Mouse (Mus musculus): ENCODE measurements at regions not wholly inside any gene's neighbourhood (a gene's known extent, or its start where the extent isn't known, plus 50 kb on each side); places are given as distances from the start of the nearest gene placed in this dataset.

GRCm38 (mm10) chr1:185103803-185104202 lies 100.1 kb upstream of the Rab3gap2 start:
- Histone ChIP-seq H3K4me1 (ENCODE audit: control insufficient read depth in 1 of 2, insufficient read depth in 2 of 2) (no peaks in the 10 kb centered on the region), H3K4me2 (ENCODE audit: insufficient read depth, low read depth, poor library complexity, severe bottlenecking) (no peak overlapping the region), H3K79me2 (replicated peaks; ENCODE audit: control insufficient read depth, extremely low read depth, insufficient read depth, poor library complexity, severe bottlenecking) (no peaks in the 10 kb centered on the region), H3K36me3 (replicated peaks in 1 of 2; ENCODE audit: control insufficient read depth in 1 of 2, insufficient read depth in 1 of 2, low read length in 1 of 2) (no peaks in the 10 kb centered on the region), H3K4me3 (replicated peaks in 1 of 3; ENCODE audit: low read depth in 2 of 3, low read length in 2 of 3, poor library complexity in 1 of 3) (no peak overlapping the region), H3K27ac (ENCODE audit: insufficient read depth, low read depth) (no peak overlapping the region), H3K9me3 (replicated peaks; ENCODE audit: low read length) (no peaks in the 10 kb centered on the region), H3K9ac (ENCODE audit: insufficient read depth, low read depth) (no peak overlapping the region), H3K27me3 (replicated peaks) (no peaks in the 10 kb centered on the region)
- in situ Hi-C loops (cut with MboI; ENCODE audit: low pct_ligation_motif_present, low pct_unique_long_range_greater_than_20kb, low sequenced_read_pairs) = no loop called here
- no peak for DNase-seq (ENCODE audit: extremely low read depth)
- TF ChIP-seq MAX (IDR thresholded peaks at IDR 0.05; ENCODE audit: low read length) (no peak), TBP (conservative IDR thresholded peaks at IDR 0.05; ENCODE audit: low read depth, low read length) (no peak), ZC3H11A (IDR thresholded peaks at IDR 0.05; ENCODE audit: low read depth, low read length) (no peak), UBTF (IDR thresholded peaks at IDR 0.05; ENCODE audit: low read depth, low read length) (no peak), KAT2A (IDR thresholded peaks at IDR 0.05; ENCODE audit: insufficient replicate concordance, low read length) (no peak), NELFE (IDR thresholded peaks at IDR 0.05; ENCODE audit: low read depth, low read length) (no peak), POLR2AphosphoS2 (IDR thresholded peaks at IDR 0.05; ENCODE audit: low read depth, low read length) (no peak), EP300 (IDR thresholded peaks at IDR 0.05; ENCODE audit: low read length) (no peak), USF2 (conservative IDR thresholded peaks at IDR 0.05; ENCODE audit: low read depth, low read length) (no peak), ZNF384 (IDR thresholded peaks at IDR 0.05; ENCODE audit: low read depth, low read length) (no peak), POLR2A (IDR thresholded peaks at IDR 0.05; ENCODE audit: low read depth, low read length) (no peak), MAFK (IDR thresholded peaks at IDR 0.05; ENCODE audit: insufficient replicate concordance, low read length) (no peak), SMC3 (IDR thresholded peaks at IDR 0.05; ENCODE audit: low read depth, low read length) (no peak)
- dilution Hi-C loops (cut with MboI; ENCODE audit: extremely low pct_ligation_motif_present, extremely low pct_unique_long_range_greater_than_20kb, low sequenced_read_pairs) = no loop called here

DNA sequence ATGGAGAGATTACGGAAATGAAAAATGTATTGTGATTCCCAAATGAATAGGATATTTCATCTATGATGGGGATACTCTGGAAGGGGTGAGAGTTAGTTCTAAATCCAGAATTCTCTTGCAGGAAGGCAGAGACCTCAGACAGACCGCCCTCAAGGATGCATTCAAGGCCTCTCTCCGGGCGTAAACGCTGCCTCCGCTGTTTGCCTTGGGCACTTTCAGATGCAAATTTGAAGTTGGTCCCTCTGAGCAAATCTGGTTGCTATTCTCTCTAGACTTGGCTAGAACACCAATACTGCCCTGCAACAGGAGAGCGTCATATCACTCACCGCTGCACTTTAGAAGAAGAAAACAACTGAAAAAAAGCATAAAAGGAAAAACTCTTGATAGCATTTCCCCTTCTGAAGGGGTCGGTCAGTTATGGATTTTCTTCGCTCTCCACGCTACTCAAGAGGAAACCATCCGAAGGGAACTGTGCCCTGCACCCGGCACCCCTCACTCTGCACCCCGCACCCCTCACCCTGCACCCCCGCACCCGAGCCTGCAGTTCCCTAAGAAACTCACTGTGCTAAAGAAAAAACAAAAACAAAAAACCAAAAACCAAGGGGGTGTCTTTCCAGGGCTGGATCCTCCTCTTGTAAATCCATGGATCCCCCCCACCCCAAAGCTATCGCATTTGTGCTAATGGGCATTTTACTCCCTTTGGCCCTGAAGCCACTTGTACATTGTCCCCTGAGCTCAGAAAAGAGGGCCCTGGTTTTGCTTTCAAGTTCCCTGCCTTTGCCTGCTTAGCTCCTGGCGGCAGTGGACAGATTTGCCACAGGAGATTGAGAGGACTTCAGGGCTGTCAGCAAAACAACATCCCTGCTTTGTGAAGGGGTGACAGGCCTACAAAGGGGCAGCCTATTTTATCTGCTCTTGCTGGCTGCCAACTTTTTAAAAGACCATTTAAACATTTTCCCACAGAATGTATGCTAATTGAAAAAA lies 99.9 kb upstream of the Mark1 start:
- in situ Hi-C loops (cut with MboI; ENCODE audit: low pct_ligation_motif_present, low pct_unique_long_range_greater_than_20kb, low sequenced_read_pairs) (no loop called here), dilution Hi-C loops (cut with MboI; ENCODE audit: extremely low pct_ligation_motif_present, extremely low pct_unique_long_range_greater_than_20kb, low sequenced_read_pairs) (no loop called here)
- no peaks in the 10 kb centered on the region for H3K36me3 ChIP-seq (replicated peaks in 1 of 2; ENCODE audit: control insufficient read depth in 1 of 2, insufficient read depth in 1 of 2, low read length in 1 of 2)
- H3K9ac ChIP-seq (ENCODE audit: insufficient read depth, low read depth) = no peak overlapping the region
- no peak overlapping the region for H3K27ac ChIP-seq (ENCODE audit: insufficient read depth, low read depth)
- TF ChIP-seq IRF4 (IDR thresholded peaks at IDR 0.05; ENCODE audit: low read depth, low read length) (no peak), ZMIZ1 (IDR thresholded peaks at IDR 0.05; ENCODE audit: low read depth, low read length) (no peak), MXI1 (IDR thresholded peaks at IDR 0.05; ENCODE audit: low read depth, low read length) (no peak), KAT2A (IDR thresholded peaks at IDR 0.05; ENCODE audit: insufficient replicate concordance, low read length) (no peak), ZKSCAN1 (IDR thresholded peaks at IDR 0.05; ENCODE audit: borderline replicate concordance, low read depth, low read length) (no peak), MAX (IDR thresholded peaks at IDR 0.05; ENCODE audit: low read length) (no peak), GABPA (IDR thresholded peaks at IDR 0.05; ENCODE audit: insufficient replicate concordance, low read depth, low read length) (no peak), ZC3H11A (IDR thresholded peaks at IDR 0.05; ENCODE audit: low read depth, low read length) (no peak), NRF1 (IDR thresholded peaks at IDR 0.05; ENCODE audit: low read depth, low read length) (no peak)
- H3K9me3 ChIP-seq (replicated peaks; ENCODE audit: low read length) = no peaks in the 10 kb centered on the region
- H3K79me2 ChIP-seq (replicated peaks; ENCODE audit: control insufficient read depth, extremely low read depth, insufficient read depth, poor library complexity, severe bottlenecking) = no peaks in the 10 kb centered on the region
- no peak overlapping the region for H3K4me2 ChIP-seq (ENCODE audit: insufficient read depth, low read depth, poor library complexity, severe bottlenecking)
- H3K4me3 ChIP-seq (replicated peaks in 1 of 3; ENCODE audit: low read depth in 2 of 3, low read length in 2 of 3, poor library complexity in 1 of 3) = no peak overlapping the region
- no peaks in the 10 kb centered on the region for H3K4me1 ChIP-seq (ENCODE audit: control insufficient read depth in 1 of 2, insufficient read depth in 2 of 2)
- no peaks in the 10 kb centered on the region for H3K27me3 ChIP-seq (replicated peaks)
- DNase-seq (ENCODE audit: extremely low read depth) = no peak
